Mouse (Mus musculus) cortical plate, adult 2 months (tissue): ENCODE measurements around the gene Chn2. TPM values are rescaled to one million over a fixed set of nuclear protein-coding genes. Genes with fewer than 3 reads are reported as not detected.

ENCODE experiments used
- H3K27ac ChIP-seq: fragments of 200-500 bp; 2 replicates; pipeline ENCODE4 v1.5.1; 2012; ENCODE audit warnings: low read length, control low read depth, inconsistent platforms; ENCODE audit not compliant: insufficient read depth
- H3K4me1 ChIP-seq: fragments of 200-500 bp; 2 replicates; pipeline ENCODE4 v1.6.1; 2011; ENCODE audit warnings: low read length; ENCODE audit not compliant: control insufficient read depth, insufficient read depth
- H3K4me3 ChIP-seq: fragments of 200-500 bp; 2 replicates; pipeline ENCODE4 v1.5.1; 2011; ENCODE audit warnings: mild to moderate bottlenecking, low read length, control low read depth; ENCODE audit not compliant: insufficient read depth
- CTCF ChIP-seq: fragments of 200-500 bp; IDR thresholded peaks from 2 replicates; pipeline ENCODE4 v1.5.1; 2011; ENCODE audit warnings: mild to moderate bottlenecking, control low read depth, low read length; ENCODE audit not compliant: insufficient read depth; ENCODE audit errors: extremely low read depth
- POLR2A ChIP-seq: fragments of 200-500 bp; IDR thresholded peaks from 2 replicates; pipeline ENCODE4 v1.6.1; 2011; ENCODE audit warnings: mild to moderate bottlenecking, low read length, control low read depth; ENCODE audit not compliant: insufficient read depth; ENCODE audit errors: extremely low read depth
- polyA plus RNA-seq: library from polyadenylated mRNA; depleted of rRNA; stranded (reverse); fragments of >200 nt; gene quantifications from 2 replicates; pipeline ENCODE4 v1.2.3, GENCODE M21; 2012

The Chn2 gene
- polyA plus RNA-seq, 1 experiment = 54.9 TPM

DNA sequence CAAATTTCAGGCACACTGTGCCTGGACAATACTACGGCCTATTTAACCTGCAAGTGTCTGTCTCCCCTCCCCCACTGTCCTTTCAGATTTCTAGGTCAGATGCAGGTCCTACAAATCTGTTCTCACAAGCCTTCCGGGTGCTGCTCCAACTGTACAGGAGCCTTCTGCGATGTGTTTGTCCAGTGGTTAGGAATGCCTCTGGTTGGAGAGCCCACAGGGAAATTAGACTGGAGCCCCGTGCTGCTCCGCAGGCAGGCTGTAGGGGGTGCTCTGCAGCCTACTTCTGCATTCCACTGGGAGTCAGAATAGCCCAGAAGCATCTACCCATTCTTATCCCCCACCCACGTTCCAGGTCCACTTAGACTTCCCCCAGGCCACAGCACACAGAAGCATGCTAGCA is 215.4 kb downstream of the Chn2 start:
- H3K27ac ChIP-seq = no peak overlapping the region
- no peak overlapping the region for H3K4me3 ChIP-seq
- no peaks in the 10 kb centered on the region; the same call in none of the 2 replicates for H3K4me1 ChIP-seq
- TF ChIP-seq CTCF (peak; percentile 38), POLR2A (no peak)

DNA sequence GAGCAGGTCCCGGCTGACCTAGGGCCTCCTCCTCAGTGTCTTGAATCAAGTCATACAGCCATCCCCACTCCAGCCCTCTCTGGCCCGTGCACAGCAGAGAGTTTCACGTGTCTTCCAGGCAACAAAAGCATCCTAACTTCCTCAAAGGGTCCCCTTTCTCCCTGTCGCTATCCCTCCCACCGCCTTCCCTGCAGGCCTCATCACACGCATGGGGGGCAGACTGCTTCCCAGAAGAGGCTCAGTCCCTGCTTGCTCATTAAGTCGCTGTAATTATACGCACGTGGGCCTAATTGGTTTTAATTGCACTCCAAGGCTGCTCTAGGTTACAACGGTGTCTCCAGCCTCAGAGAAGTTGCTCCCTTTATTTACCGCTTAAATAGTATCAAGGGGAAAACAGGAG is 216.0 kb downstream of the Chn2 start:
- TF ChIP-seq POLR2A (no peak), CTCF (no peak)
- no peaks in the 10 kb centered on the region; the same call in 1 of the 2 replicates for H3K4me1 ChIP-seq
- H3K4me3 ChIP-seq = no peak overlapping the region
- H3K27ac ChIP-seq = no peak overlapping the region

DNA sequence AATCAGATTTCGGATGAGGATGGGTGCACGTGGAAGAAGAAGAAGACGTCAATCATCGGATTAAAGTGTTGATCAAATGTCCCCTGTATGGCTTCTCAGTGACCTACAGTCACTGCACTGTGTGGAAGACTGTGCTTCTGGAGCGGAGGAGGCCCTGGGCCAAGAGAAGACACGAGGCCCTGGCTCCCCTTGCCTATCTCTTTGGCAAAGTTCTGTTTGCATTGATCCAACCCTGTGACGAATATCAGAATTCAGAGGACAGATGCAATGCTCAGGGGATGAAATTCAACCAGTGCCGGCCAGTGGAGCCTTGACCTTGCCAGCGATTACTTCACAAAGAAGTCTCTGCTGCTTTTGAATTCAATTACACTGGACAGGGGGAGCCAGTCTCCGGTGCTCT is 217.0 kb downstream of the Chn2 start:
- TF ChIP-seq CTCF (no peak), POLR2A (no peak)
- Histone ChIP-seq H3K27ac (no peak overlapping the region), H3K4me3 (no peak overlapping the region), H3K4me1 (no peaks in the 10 kb centered on the region; the same call in 1 of the 2 replicates)

DNA sequence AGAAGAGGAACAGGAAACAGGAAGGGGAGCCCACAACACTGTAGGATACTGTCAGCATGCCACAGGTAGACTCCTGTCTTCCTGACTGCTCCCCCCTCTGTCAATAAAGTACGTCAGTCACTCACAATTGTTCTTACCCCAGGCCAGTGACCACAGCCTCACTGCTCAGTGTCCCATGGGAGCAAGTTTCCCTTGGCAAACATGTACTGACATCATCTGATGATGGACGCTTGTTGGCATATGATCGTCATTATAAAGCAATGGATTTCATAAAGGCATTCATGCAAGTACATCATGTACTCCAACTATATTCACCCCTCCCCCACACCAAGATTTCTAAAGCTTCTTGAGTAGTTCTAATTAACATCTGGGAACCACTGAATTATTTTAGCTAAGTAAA is 218.2 kb downstream of the Chn2 start:
- TF ChIP-seq POLR2A (no peak), CTCF (no peak)
- Histone ChIP-seq H3K4me1 (no peaks in the 10 kb centered on the region; the same call in 1 of the 2 replicates), H3K4me3 (no peak overlapping the region), H3K27ac (no peak overlapping the region)

DNA sequence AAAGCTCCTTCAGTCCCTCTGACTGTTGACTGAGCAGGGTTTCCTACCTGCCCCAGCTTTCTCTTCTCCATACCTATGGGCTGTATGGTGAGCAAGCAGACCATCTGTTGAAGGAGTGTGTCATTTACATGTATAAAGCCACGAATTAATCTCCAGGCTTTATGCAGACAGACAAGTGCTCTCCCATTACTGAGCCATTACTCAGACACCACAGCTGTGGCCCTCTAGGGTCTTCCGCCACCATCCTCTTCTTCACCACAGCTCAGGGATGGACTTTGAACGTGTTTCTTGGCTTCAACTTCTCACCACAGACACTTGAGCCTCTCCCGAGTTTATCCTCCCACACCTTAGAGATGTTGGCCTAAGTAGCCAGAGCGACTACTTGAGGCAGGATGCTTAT is 219.1 kb downstream of the Chn2 start:
- no peak overlapping the region for H3K4me3 ChIP-seq
- H3K4me1 ChIP-seq = no peaks in the 10 kb centered on the region; the same call in 1 of the 2 replicates
- H3K27ac ChIP-seq = no peak overlapping the region
- TF ChIP-seq CTCF = no peak
- TF ChIP-seq POLR2A = no peak

DNA sequence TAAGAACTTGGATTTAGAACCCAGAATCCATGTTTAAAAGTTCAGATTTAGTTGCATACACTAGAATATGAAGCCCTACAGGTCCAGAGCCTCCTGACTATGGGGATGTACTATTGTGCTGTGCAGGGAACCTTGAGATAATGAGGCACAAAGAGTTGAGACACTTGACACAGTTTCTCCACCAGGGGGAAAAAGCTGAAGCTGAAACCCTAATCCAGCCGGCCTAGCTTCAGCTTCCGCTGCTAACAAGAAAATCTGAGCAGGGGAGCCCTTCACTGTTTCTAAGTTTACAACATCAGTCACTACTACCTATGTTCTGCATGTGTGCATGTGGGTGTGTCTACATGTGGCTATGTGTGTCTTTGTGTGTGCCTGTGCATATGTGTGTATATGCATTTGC is 223.4 kb downstream of the Chn2 start:
- no peaks in the 10 kb centered on the region for H3K4me1 ChIP-seq
- TF ChIP-seq CTCF (no peak), POLR2A (no peak)
- no peak overlapping the region for H3K4me3 ChIP-seq
- no peak overlapping the region for H3K27ac ChIP-seq

DNA sequence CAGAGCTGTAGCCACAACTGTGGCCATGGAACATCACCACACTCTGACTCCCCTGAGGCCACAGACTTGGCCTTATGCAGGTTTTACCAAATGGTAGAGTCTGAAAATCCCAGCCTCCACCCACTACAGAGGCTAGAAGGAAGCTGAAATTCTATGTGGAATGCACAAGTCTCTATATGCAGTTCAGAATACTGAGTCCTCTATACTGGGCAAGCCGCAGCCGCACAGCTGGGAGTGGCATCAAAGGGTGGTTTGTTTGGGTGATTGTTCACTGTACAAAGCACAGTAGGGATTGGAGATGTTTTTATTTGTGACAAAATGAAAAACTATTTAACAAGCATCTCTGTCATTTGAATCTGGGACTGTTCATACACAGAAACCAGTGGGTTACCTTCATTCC is 224.5 kb downstream of the Chn2 start:
- peak overlapping the region; percentile 69; the same call in 1 of the 2 replicates for H3K27ac ChIP-seq
- no peak overlapping the region for H3K4me3 ChIP-seq
- TF ChIP-seq CTCF (no peak), POLR2A (no peak)
- no peaks in the 10 kb centered on the region for H3K4me1 ChIP-seq

DNA sequence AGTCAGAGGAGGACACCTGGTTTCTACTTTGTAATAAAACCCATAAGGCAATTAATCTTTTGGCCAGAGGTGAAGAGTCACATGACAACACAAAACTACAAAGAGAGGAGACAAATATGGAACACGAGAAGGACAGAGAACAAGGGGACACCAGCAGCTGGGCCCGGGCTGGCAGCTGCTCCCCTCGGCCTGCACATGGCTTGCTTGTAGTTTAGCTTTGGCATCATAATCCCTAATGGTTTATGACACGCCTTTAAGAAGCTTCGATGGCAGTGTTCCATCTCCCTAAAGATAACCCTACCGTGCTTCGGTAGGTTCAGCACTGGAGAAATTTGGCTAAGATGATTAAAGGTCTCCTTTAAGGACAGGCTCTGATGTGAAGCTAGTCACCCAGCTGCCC is 225.2 kb downstream of the Chn2 start:
- no peak for TF ChIP-seq CTCF
- TF ChIP-seq POLR2A = no peak
- no peaks in the 10 kb centered on the region for H3K4me1 ChIP-seq
- peak overlapping the region; percentile 44; the same call in 1 of the 2 replicates for H3K27ac ChIP-seq
- no peak overlapping the region for H3K4me3 ChIP-seq

DNA sequence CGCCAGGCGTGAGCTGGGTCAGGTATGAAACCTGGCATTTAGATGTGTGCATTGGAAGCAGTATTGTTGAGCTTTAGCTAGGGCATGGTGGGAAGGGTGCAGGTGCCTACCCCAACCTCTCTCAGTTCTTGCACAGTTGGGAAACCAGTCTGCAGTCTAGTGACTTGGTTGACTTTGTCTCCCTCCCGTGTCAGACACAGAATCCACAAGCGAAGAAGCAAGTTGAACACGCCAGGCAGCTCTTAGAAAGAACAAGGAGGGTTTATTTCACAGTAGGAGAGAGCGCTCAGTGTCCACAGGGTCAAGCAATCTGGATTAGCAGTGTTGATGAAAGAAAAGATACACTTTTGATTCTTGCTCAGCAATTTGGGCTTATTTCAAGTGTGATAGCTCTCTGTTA is 226.0 kb downstream of the Chn2 start:
- H3K27ac ChIP-seq = no peak overlapping the region
- no peak overlapping the region for H3K4me3 ChIP-seq
- TF ChIP-seq CTCF (no peak), POLR2A (no peak)
- H3K4me1 ChIP-seq = no peaks in the 10 kb centered on the region

DNA sequence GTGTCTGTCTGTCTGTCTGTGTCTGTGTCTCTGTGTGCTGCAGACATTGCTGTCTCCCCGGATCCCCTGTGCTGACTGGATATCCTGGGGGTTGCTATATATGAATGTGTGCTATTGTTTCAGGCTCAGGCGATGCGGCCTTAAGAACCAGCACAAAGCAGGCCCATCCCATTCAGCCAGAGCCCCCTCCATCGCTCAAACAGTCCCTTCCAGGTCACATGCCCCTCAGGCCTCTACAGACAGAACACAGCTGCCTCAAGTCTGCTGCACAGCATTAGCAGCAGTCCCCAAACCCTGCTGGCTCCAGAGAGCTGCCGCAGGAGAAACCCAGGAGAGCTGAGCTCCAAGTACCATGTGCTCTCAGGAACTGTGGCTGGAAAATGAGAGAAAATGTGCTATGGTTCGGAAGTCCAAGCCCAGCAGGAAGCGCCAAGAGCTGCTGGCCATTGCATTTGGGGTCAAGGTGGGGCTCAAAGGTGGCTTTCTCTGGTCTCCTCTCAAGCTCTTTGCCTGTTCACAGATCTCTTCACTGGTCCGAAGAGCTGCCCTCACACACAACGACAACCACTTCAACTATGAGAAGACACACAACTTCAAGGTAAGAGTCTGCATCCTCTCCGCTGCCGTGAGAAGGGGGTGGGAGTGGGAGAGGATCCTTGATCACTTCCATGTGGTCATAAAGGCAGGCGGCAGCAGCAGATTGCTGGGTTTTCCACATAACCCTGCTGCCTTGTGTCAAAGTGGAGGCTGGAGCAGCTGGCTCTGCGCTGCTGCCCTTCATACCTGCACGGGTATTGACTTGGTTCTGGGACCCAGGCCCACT is 233.4 kb downstream of the Chn2 start:
- TF ChIP-seq CTCF (no peak), POLR2A (no peak)
- Histone ChIP-seq H3K4me3 (peak overlapping the region; percentile 21), H3K27ac (peak overlapping the region; percentile 82), H3K4me1 (0 out of 2 replicates have a peak, but pooled peaks cover under 1% of the 10 kb centered on the region)
